Mouse (Mus musculus) megakaryocyte-erythroid progenitor cell, adult 5-6 weeks (primary cell): ENCODE results near the gene Utp6. TPM values are rescaled to one million over a fixed set of nuclear protein-coding genes. Genes with fewer than 3 reads are reported as not detected.
"Not testable (repeated sequence)": the region's sequence is repeated elsewhere in the genome, so short reads cannot be mapped to it uniquely, and the experiment has no call there.

Source experiments
- ATAC-seq: replicated peaks from 2 replicates; pipeline ENCODE4 v1.8.0; 2016; ENCODE audit warnings: mild to moderate bottlenecking, inconsistent platforms; ENCODE audit not compliant: severe bottlenecking, poor library complexity, low FRiP score, low TSS enrichment
- total RNA-seq, 2 experiments: library from RNA; stranded (forward) in 1 of 2; stranded (reverse) in 1 of 2; fragments of 200-1000, 215-1000 nt in 1 of 2; fragments of >200 nt in 1 of 2; fragmentation: Nextera tagmentation in 1 of 2; gene quantifications; 2 replicates each; pipeline ENCODE4 v1.2.3; 2014 to 2017

Utp6 gene
- total RNA-seq (2014; fragmentation: Nextera tagmentation) (47.1 and 59.6 TPM in 2 replicates), total RNA-seq (2017) (129 and 148 TPM in 2 replicates)

- peak; percentile 94 for ATAC-seq
These were observed at the start of gene Utp6 for GRCm38 (mm10) chr11:79962125-79962876. TSS of gene Utp6 (minus strand) at chr11:79962390.

- no peak for ATAC-seq
These were observed 32.2 kb upstream of the Utp6 start for GRCm38 (mm10) chr11:79994271-79994988.

GRCm38 (mm10) chr11:79993356-79994270 is 31.4 kb upstream of the Utp6 start:
- ATAC-seq = 0 out of 2 replicates have a peak, but pooled peaks have one; percentile 22

- ATAC-seq = peak; percentile 90
These were observed 30.6 kb upstream of the Utp6 start, which contains the start of gene Suz12 for GRCm38 (mm10) chr11:79992592-79993355. TSS of gene Suz12 (plus strand) at chr11:79993106.

GRCm38 (mm10) chr11:79992035-79992591 is 29.9 kb upstream of the Utp6 start:
- ATAC-seq = no peak

GRCm38 (mm10) chr11:79991600-79991999 is 29.4 kb upstream of the Utp6 start:
- ATAC-seq = no peak

- ATAC-seq = no peak
These were observed 27.9 kb upstream of the Utp6 start for GRCm38 (mm10) chr11:79990120-79990519.

GRCm38 (mm10) chr11:79987896-79988295 is 25.7 kb upstream of the Utp6 start:
- ATAC-seq = no peak

- ATAC-seq = no peak
These were observed 24.7 kb upstream of the Utp6 start for GRCm38 (mm10) chr11:79986886-79987285.

- not testable (repeated sequence) for ATAC-seq
These were observed 15.6 kb upstream of the Utp6 start for GRCm38 (mm10) chr11:79977747-79978146.

GRCm38 (mm10) chr11:79977061-79977460 is 14.9 kb upstream of the Utp6 start:
- not testable (repeated sequence) for ATAC-seq

GRCm38 (mm10) chr11:79976645-79977044 is 14.5 kb upstream of the Utp6 start:
- not testable (repeated sequence) for ATAC-seq

GRCm38 (mm10) chr11:79976222-79976621 is 14.0 kb upstream of the Utp6 start:
- no peak for ATAC-seq

- ATAC-seq = no peak
These were observed 13.2 kb upstream of the Utp6 start for GRCm38 (mm10) chr11:79975377-79975776.

GRCm38 (mm10) chr11:79973626-79974476 is 11.7 kb upstream of the Utp6 start:
- peak; percentile 63 for ATAC-seq

- no peak for ATAC-seq
These were observed 10.9 kb upstream of the Utp6 start for GRCm38 (mm10) chr11:79973133-79973532.

GRCm38 (mm10) chr11:79967752-79968151 is 5.6 kb upstream of the Utp6 start:
- no peak for ATAC-seq

- ATAC-seq = no peak
These were observed 3.7 kb upstream of the Utp6 start for GRCm38 (mm10) chr11:79965896-79966295.
